Mouse (Mus musculus) heart, postnatal 0 days (tissue): Measurements from ENCODE around the gene Dnah11.

Source experiments
- CTCF ChIP-seq: IDR thresholded peaks from 2 replicates; pipeline ENCODE4 v1.5.1; 2016; ENCODE audit warnings: antibody characterized with exemption, control low read depth, low read depth
- EP300 ChIP-seq: IDR thresholded peaks from 2 replicates; pipeline ENCODE4 v1.6.1; 2016; ENCODE audit warnings: antibody characterized with exemption, low read depth

DNA sequence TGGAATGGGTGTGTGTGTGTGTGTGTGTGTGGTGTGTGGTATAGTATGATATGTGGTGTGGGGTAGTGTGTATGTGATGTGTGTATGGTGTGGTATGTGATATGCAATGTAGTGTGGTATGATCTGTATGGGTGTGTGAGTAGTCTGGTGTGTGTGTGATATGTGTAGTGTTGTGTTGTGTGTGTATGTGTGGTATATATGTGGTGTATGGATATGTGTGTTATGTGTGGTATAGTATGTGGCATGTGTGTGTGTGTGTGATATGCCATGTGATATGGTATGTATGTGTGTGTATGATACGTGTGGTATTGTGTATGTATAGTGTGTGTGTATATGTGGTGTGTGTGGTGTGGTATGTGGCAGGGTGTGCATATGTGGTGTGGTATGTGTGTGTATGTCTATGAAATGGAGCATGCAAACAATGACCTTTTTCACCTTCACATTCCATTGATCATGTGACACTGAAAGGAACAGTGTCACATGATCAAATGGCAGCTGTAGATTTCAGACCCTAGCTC, 155.7 kb downstream of the Dnah11 start:
- TF ChIP-seq CTCF (no peak), EP300 (no peak)
